Mouse (Mus musculus): ENCODE results near the gene Cdc42bpb. TPM values are rescaled to one million over a fixed set of nuclear protein-coding genes. Genes with fewer than 3 reads are reported as not detected.

Gene Cdc42bpb
- total and polyA plus RNA-seq, 2 experiments from 2014 or later = 28.4 to 229 TPM

DNA sequence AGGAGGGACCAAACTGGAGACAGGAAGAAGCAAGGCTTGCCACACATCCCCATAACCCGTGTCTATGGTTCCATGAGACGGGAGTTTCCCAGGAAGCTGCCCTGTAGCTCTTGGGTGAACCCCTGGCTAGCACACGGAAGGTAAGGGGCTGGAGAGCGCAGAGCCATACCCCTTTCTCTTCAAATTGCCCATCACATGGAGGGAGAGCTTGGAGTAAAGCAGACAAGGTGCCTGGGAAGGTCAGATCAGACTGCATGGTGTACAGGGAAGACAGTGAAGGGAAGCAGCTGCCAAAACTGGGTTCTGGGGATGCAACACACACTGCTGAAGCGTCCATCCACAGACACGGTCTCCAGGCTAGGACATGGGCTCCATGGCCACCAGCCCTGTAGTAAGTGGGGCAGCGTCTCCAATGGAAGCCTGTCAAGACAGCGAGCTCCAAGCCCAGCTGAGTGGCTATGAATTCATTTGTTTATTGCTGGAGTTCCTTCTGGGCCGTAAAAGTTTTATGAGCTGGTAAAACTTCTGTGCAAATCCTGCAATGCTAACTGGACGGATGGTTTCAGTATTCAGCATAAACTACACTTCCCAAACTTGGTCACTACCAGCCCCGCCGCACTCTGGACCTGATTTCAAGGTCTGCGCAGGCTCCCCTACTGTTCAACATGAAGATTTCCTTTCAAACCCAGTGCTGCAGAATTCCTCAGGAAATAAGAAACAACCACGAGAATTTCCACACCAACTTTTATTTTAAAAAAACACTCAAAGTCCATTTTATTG is 16.0 kb downstream of the Cdc42bpb start:
- Histone ChIP-seq H3K27ac (peak overlapping the region; percentile 29; the same call in 1 of the 2 replicates), H3K4me1 (ENCODE audit: insufficient read depth, low read length) (peaks cover 16% of the 10 kb centered on the region), H3K27me3 (ENCODE audit: insufficient read depth, low read length) (no peaks in the 10 kb centered on the region), H3K36me3 (ENCODE audit: insufficient read depth, low read length) (no peaks in the 10 kb centered on the region), H3K4me2 (ENCODE audit: low read depth, low read length) (peak overlapping the region; percentile 34; the same call in 1 of the 2 replicates), H3K4me3 (ENCODE audit: low read length) (no peak overlapping the region), H3K9ac (replicated peaks; ENCODE audit: low read length) (no peak overlapping the region), H3K9me3 (ENCODE audit: low read length) (no peaks in the 10 kb centered on the region)
- DNase-seq (ENCODE audit: low spot score) (no peak), ATAC-seq (no peak)
- WGBS = 82% methylated on average over 14 of the region's 14 CpGs
- TF ChIP-seq CTCF (IDR thresholded peaks at IDR 0.05; ENCODE audit: low read depth) = no peak

DNA sequence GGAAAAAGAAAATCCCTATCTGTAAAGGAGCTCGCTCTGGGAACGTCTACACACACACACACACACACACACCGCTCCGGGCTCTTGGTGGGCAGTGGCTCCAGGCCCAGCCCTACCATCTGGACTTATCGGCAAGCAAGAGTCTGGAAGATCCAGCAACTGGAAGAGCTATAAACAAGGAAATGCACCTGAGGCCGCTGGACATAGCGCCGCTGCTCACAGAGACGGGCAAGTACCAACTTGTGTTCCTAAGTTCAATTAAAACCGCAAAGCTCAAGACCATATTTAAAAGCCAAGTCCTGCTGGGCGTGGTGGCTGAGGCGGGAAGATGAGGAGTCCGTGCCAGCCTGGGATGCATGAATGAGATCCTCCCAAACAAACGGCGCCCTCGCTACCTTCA is 16.8 kb downstream of the Cdc42bpb start:
- H3K9me3 ChIP-seq (ENCODE audit: low read length) = no peaks in the 10 kb centered on the region
- H3K4me2 ChIP-seq (ENCODE audit: low read depth, low read length) = peak overlapping the region; percentile 34; the same call in 1 of the 2 replicates
- H3K4me1 ChIP-seq (ENCODE audit: insufficient read depth, low read length) = peaks cover 16% of the 10 kb centered on the region
- DNase-seq (ENCODE audit: low spot score) = peak; percentile 45
- no peak overlapping the region for H3K4me3 ChIP-seq (ENCODE audit: low read length)
- H3K27me3 ChIP-seq (ENCODE audit: insufficient read depth, low read length) = no peaks in the 10 kb centered on the region
- WGBS = 66% methylated on average over 16 of the region's 16 CpGs
- no peak for TF ChIP-seq CTCF (IDR thresholded peaks at IDR 0.05; ENCODE audit: low read depth)
- H3K9ac ChIP-seq (replicated peaks; ENCODE audit: low read length) = no peak overlapping the region
- H3K27ac ChIP-seq = peak overlapping the region; percentile 29; the same call in 1 of the 2 replicates
- no peaks in the 10 kb centered on the region for H3K36me3 ChIP-seq (ENCODE audit: insufficient read depth, low read length)
- ATAC-seq = no peak; the same call in 1 of the 2 replicates

DNA sequence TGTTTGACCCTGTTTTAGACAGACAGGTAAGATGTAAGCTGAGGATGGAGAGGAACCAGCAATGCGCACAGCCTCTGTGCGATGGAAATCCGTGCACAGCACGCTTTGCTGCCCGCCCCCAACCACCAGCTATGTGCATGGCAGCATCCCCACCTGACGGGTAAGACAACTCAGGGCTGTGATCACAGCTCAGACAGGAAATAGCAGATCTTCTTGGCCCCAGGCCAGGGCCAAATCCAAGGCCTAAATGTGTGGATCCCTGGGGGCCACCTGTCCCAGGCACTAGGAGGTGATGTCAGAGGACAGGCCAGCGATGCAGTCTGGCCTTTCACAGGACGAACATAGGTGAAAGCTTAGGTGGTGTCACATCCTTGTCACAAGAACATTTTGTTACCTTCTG is 21.3 kb downstream of the Cdc42bpb start:
- H3K27me3 ChIP-seq (ENCODE audit: insufficient read depth, low read length) = no peaks in the 10 kb centered on the region
- ATAC-seq (no peak), DNase-seq (ENCODE audit: low spot score) (no peak)
- WGBS = 77% methylated on average over 8 of the region's 8 CpGs
- no peak for TF ChIP-seq CTCF (IDR thresholded peaks at IDR 0.05; ENCODE audit: low read depth)
- H3K9me3 ChIP-seq (ENCODE audit: low read length) = no peaks in the 10 kb centered on the region
- no peak overlapping the region for H3K4me2 ChIP-seq (ENCODE audit: low read depth, low read length)
- H3K9ac ChIP-seq (replicated peaks; ENCODE audit: low read length) = no peak overlapping the region
- H3K27ac ChIP-seq = no peak overlapping the region
- no peak overlapping the region for H3K4me3 ChIP-seq (ENCODE audit: low read length)
- H3K4me1 ChIP-seq (ENCODE audit: insufficient read depth, low read length) = peaks cover 33% of the 10 kb centered on the region
- H3K36me3 ChIP-seq (ENCODE audit: insufficient read depth, low read length) = no peaks in the 10 kb centered on the region

DNA sequence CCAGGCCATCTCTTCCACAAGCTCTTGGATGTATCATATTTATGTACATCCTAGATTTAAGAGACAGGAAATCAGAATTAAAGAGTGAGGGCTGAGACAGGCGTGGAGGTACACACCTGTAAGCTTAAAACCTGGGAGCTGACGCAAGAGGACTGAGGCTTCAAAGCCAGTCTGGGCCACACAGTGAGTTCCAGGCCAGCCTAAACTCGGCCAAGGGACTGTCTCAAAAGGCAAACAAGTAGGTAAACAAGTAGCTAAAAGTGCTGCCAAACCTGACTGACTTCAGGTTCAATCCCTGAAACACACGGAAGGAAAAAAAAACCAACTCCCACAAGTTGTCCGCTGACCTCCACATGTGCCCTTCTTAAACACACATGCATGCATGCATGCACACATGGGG is 23.4 kb downstream of the Cdc42bpb start:
- H3K4me3 ChIP-seq (ENCODE audit: low read length) = no peak overlapping the region
- no peak for TF ChIP-seq CTCF (IDR thresholded peaks at IDR 0.05; ENCODE audit: low read depth)
- 72% methylated on average over 5 of the region's 5 CpGs for WGBS
- H3K27ac ChIP-seq = peak overlapping the region; percentile 27
- H3K9ac ChIP-seq (replicated peaks; ENCODE audit: low read length) = no peak overlapping the region
- H3K4me2 ChIP-seq (ENCODE audit: low read depth, low read length) = no peak overlapping the region
- no peaks in the 10 kb centered on the region for H3K9me3 ChIP-seq (ENCODE audit: low read length)
- no peaks in the 10 kb centered on the region for H3K27me3 ChIP-seq (ENCODE audit: insufficient read depth, low read length)
- no peak for ATAC-seq
- DNase-seq (ENCODE audit: low spot score) = no peak
- H3K36me3 ChIP-seq (ENCODE audit: insufficient read depth, low read length) = no peaks in the 10 kb centered on the region
- H3K4me1 ChIP-seq (ENCODE audit: insufficient read depth, low read length) = peaks cover 25% of the 10 kb centered on the region

DNA sequence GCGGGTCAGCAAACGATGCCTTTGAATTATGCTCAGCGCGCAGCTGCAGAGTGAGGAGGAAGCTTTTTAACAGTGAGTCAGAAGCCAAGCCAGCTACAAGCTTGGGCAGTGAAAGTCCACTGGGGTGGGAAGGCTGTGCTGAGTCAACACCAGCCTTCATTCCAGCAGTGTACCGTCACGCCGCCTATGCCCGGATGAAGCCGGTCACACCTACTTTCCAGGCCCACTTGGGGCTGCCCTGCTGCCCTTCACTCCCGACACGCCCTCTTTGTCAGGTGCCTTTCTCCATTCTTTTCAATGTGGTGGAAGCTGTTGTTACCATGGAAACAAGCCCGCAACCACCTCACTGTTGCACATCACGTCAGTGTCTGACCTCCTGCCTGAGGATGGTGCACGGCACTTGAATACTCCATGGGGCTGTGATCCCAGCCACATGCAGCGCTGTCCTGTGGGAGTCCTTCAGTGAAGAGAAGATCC is 24.0 kb downstream of the Cdc42bpb start:
- TF ChIP-seq CTCF (IDR thresholded peaks at IDR 0.05; ENCODE audit: low read depth) = no peak
- peak; percentile 57 for DNase-seq (ENCODE audit: low spot score)
- Histone ChIP-seq H3K9ac (replicated peaks; ENCODE audit: low read length) (no peak overlapping the region), H3K4me3 (ENCODE audit: low read length) (no peak overlapping the region), H3K9me3 (ENCODE audit: low read length) (no peaks in the 10 kb centered on the region), H3K27ac (peak overlapping the region; percentile 27), H3K4me1 (ENCODE audit: insufficient read depth, low read length) (peaks cover 25% of the 10 kb centered on the region), H3K27me3 (ENCODE audit: insufficient read depth, low read length) (no peaks in the 10 kb centered on the region), H3K36me3 (ENCODE audit: insufficient read depth, low read length) (no peaks in the 10 kb centered on the region), H3K4me2 (ENCODE audit: low read depth, low read length) (peak overlapping the region; percentile 12)
- ATAC-seq = peak; percentile 77
- 22% methylated on average over 15 of the region's 15 CpGs for WGBS

DNA sequence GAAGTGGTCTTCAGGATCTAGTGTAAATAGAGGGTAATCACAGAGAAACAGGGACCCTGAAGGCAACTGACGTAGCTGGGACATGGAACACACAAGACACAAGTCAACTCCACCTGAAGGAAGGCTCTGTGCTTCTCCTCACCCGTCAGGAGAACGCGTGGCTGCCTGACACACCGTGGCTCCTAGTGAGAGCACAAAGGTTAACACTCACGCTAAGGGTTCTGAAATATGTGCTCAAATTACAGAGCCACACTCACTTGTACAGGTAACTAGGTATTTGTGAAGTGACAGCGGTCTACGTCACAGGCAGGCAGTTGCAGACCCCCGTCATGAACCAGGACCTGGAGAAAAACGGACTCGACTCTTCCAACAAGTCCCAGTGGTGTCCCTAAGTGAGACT is 24.5 kb downstream of the Cdc42bpb start:
- TF ChIP-seq CTCF (IDR thresholded peaks at IDR 0.05; ENCODE audit: low read depth) = no peak
- no peaks in the 10 kb centered on the region for H3K36me3 ChIP-seq (ENCODE audit: insufficient read depth, low read length)
- ATAC-seq (peak; percentile 19; the same call in 1 of the 2 replicates), DNase-seq (ENCODE audit: low spot score) (no peak)
- no peaks in the 10 kb centered on the region for H3K9me3 ChIP-seq (ENCODE audit: low read length)
- no peak overlapping the region for H3K4me3 ChIP-seq (ENCODE audit: low read length)
- H3K9ac ChIP-seq (replicated peaks; ENCODE audit: low read length) = no peak overlapping the region
- H3K4me2 ChIP-seq (ENCODE audit: low read depth, low read length) = no peak overlapping the region
- WGBS = 84% methylated on average over 11 of the region's 11 CpGs
- H3K27me3 ChIP-seq (ENCODE audit: insufficient read depth, low read length) = no peaks in the 10 kb centered on the region
- peaks cover 25% of the 10 kb centered on the region for H3K4me1 ChIP-seq (ENCODE audit: insufficient read depth, low read length)
- H3K27ac ChIP-seq = peak overlapping the region; percentile 27; the same call in 1 of the 2 replicates

DNA sequence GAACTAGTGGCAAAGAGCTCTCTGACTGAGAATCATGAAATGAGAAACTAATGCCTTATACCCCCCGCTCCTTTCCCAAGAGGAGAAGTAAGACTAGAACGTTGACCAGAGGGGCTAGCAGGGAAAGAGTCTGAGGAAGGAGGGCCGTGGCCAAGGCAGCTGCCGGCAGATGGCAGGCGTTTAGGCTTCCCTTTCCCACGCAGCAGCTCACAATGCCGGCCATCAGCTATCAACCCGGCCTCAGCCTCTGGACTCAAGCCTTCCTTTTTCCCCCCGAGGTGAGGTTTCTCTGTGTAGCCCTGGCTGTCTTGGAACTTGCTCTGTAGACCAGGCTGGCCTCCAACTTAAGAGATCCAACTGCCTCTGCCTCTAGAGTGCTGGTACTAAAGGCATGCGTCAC is 25.0 kb downstream of the Cdc42bpb start:
- 64% methylated on average over 10 of the region's 10 CpGs for WGBS
- peak; percentile 27; the same call in 1 of the 2 replicates for TF ChIP-seq CTCF (IDR thresholded peaks at IDR 0.05; ENCODE audit: low read depth)
- no peak for ATAC-seq
- Histone ChIP-seq H3K4me1 (ENCODE audit: insufficient read depth, low read length) (peaks cover 23% of the 10 kb centered on the region), H3K9ac (replicated peaks; ENCODE audit: low read length) (no peak overlapping the region), H3K9me3 (ENCODE audit: low read length) (no peaks in the 10 kb centered on the region), H3K4me2 (ENCODE audit: low read depth, low read length) (no peak overlapping the region), H3K27me3 (ENCODE audit: insufficient read depth, low read length) (no peaks in the 10 kb centered on the region), H3K36me3 (ENCODE audit: insufficient read depth, low read length) (no peaks in the 10 kb centered on the region), H3K27ac (peak overlapping the region; percentile 27), H3K4me3 (ENCODE audit: low read length) (no peak overlapping the region)
- no peak for DNase-seq (ENCODE audit: low spot score)
